Mouse (Mus musculus): ENCODE results near the gene Wnk2. TPM values are rescaled to one million over a fixed set of nuclear protein-coding genes. Genes with fewer than 3 reads are reported as not detected.

Gene Wnk2
- polyA plus RNA-seq, 1 experiment from 2014 or later: 10.3 TPM

Other genes starting within 250 kb of the Wnk2 start
- gene Fam120a, start 180.0 kb downstream of the Wnk2 start, polyA plus RNA-seq (2014; fragmentation: Nextera tagmentation; extraction: Ambion mirVana): 20.4 and 22.5 TPM in 2 replicates
- gene Ninj1, start 39.5 kb upstream of the Wnk2 start, polyA plus RNA-seq (2014; fragmentation: Nextera tagmentation; extraction: Ambion mirVana): 19.6 and 23.8 TPM in 2 replicates
- gene Card19, start 68.0 kb upstream of the Wnk2 start, polyA plus RNA-seq (2014; fragmentation: Nextera tagmentation; extraction: Ambion mirVana): 18.9 and 19.6 TPM in 2 replicates
- 0.32 and 1.4 TPM in 2 replicates for gene Susd3, start 100.7 kb upstream of the Wnk2 start, polyA plus RNA-seq (2014; fragmentation: Nextera tagmentation; extraction: Ambion mirVana)
- gene Fgd3, start 172.3 kb upstream of the Wnk2 start, polyA plus RNA-seq (2014; fragmentation: Nextera tagmentation; extraction: Ambion mirVana): 1.7 and 2.1 TPM in 2 replicates
- gene Bicd2, start 193.6 kb upstream of the Wnk2 start, polyA plus RNA-seq (2014; fragmentation: Nextera tagmentation; extraction: Ambion mirVana): 35.7 and 38.5 TPM in 2 replicates